Mouse (Mus musculus) spleen, postnatal 14 days (tissue): ENCODE data around the gene Srsx.
"Not testable (repeated sequence)": the region's sequence is repeated elsewhere in the genome, so short reads cannot be mapped to it uniquely, and the experiment has no call there.

Source experiments
- DNase-seq, 2 experiments: peaks; one replicate each; pipeline ENCODE4 v3.0.0; 2021 to 2022; ENCODE audit warnings: low spot score in 2 of 2

Srsx gene

GRCm38 (mm10) chrX:123222381-123222780 lies at the start of gene Srsx:
Gene Srsx (minus strand): TSS chrX:123222481.
- DNase-seq = not testable (repeated sequence)

GRCm38 (mm10) chrX:123246807-123247206 lies 24.5 kb upstream of the Srsx start, which contains the start of gene Gm17577:
Gene Gm17577 (minus strand): TSS chrX:123246907.
- not testable (repeated sequence) for DNase-seq
